Mouse (Mus musculus) G1E (cell line): ENCODE results near the gene Zfp708.

Source experiments
- CTCF ChIP-seq: IDR thresholded peaks from 2 replicates; pipeline ENCODE4 v1.5.1; 2012; ENCODE audit warnings: low read depth, low read length, inconsistent platforms, mixed read lengths
- GATA1 ChIP-seq: IDR thresholded peaks from 2 replicates; pipeline ENCODE4 v1.6.1; 2012; ENCODE audit warnings: borderline replicate concordance, low read length, inconsistent platforms, mixed read lengths

DNA sequence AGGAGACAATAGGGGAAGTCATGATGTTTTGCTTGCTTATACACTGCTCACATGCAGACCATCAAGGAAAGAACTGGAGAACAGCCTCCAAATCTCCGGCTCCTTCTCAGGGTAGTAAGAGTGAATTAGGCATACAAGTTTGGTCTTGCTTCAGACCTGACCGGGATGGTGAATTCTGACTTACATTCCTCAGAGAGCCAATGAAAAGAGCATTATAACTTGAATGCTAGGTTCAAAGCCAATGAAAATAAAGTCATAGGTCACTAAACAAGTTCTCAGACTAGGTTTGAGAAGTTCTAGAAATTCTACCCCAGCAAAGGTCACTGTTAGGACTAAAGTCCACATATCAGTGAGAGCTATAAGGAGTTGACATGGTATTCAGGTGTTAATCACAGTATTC lies 20.5 kb downstream of the Zfp708 start:
- no peak for TF ChIP-seq CTCF
- no peak for TF ChIP-seq GATA1
